Mouse (Mus musculus) left cerebral cortex, adult 9 months (tissue): Measurements from ENCODE around the gene Nckap1l.
A peak's percentile ranks its signal among the peaks of the same experiment; 100 is the strongest.

ENCODE experiments used
- DNase-seq, 2 experiments: peaks; one replicate each; pipeline ENCODE4 v3.0.0; 2022; ENCODE audit warnings: low spot score in 2 of 2

The Nckap1l gene

DNA sequence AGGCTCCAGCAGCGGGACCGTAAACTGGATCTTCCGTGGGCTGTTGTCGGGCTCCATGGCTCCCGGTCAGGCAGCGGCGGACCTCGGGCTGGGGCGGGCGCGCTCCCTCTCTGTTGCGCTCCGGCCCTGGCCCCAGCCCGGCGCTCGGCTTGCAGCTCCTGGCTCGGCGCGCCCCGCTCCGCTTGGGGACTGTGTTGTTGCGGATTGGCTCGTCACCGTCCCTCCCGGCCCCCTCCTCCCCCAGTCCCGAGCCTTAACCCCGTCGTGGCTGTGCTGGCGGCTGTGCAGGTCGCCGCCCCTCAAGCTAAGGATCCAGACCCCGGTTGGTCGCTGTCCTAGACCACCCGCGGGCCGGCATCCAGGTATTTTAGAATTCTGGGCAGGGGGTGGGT lies 84.2 kb downstream of the Nckap1l start, which contains the start of gene Ppp1r1a:
TSS of gene Ppp1r1a (minus strand) at position 182 of the 392 bp plus-strand sequence.
- DNase-seq = peak in 1 of 2 experiments; percentile 66

DNA sequence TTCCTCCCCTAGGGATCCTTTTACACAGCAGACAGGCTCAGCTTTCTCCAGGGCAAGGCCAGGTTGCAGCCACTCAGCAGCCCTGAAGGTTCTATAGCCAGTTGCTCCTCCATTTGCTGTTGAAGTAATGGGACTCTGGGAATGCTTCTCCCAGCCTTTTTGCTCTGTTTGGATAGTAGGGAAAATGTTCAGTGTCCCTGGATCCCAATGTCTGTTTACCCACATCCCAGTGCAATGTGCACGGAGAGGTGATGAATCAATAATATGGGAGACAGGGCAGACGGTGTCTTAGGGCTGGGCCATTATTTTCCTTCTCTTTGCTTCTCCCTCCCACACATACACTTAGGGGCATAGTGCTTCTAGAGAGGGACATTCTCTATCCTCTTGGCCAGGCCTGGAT lies 85.7 kb downstream of the Nckap1l start:
- no peak for DNase-seq

DNA sequence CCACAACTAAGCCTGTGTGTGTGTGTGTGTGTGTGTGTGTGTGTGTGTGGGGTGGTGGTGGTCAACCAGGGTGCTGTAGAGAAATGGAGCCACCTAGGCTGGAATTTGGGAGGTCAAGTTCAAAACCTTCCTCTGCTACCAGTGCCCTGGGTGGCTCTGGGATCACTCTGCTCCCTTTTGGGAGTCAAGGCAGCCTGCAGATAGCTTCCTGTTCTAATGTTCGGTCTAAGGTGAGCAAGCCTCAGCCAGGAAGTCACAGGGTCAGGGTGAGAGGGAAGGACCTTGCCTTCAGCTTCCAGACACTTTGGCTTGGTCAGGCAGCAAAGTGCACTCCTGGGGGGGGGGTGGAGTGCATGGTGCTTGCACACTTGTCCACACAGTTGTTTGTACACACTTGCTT lies 87.1 kb downstream of the Nckap1l start:
- DNase-seq = no peak

DNA sequence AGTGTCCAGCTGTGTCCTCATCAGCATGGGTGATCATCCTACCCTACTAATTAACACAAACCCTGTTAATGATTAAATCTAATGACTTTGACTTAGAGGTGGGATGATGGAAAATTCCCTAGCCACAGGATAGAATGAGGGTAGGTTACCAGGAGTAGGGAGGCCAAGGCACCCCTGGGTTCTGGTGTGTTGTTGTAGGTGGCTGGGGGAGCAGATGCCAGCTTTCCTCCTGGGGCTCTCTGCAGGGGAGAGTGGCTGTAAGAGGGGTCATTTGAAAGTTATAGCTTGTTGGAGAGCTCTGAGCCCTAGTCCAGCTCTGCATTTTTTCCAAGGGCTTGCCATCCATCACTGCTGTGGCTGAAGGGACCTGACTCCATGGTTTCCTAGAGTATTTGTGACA lies 88.9 kb downstream of the Nckap1l start:
- no peak for DNase-seq

DNA sequence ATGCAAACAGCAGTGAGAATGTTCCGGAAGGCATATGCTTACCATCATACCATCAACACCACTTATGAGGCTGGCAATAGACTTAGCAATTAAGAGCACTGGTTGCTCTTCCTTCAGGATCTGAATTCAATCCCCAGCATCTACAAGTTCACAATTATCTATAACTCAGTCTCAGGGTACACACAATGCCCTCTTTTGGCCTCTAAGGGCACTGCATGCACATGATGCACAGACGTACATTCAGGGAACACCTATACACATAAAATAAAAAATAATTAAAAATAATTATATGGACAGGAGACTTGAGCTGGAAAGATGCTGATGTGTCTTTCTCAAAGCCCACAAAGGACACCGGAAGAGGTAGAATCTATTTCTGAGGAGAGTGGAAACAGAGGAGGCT lies 94.4 kb downstream of the Nckap1l start:
- DNase-seq = no peak
